Mouse (Mus musculus) small intestine, adult 2 months (tissue): ENCODE measurements at regions not wholly inside any gene's neighbourhood (a gene's known extent, or its start where the extent isn't known, plus 50 kb on each side); places are given as distances from the start of the nearest gene placed in this dataset.

Experiments
- CTCF ChIP-seq: fragments of 200-500 bp; IDR thresholded peaks from 2 replicates; pipeline ENCODE4 v1.5.1; 2012; ENCODE audit warnings: low read depth, mild to moderate bottlenecking, control low read depth, inconsistent platforms, low read length, moderate library complexity, mixed read lengths; ENCODE audit not compliant: insufficient replicate concordance, insufficient read length; ENCODE audit errors: extremely low read depth
- POLR2A ChIP-seq: fragments of 200-500 bp; IDR thresholded peaks from 2 replicates; pipeline ENCODE4 v1.6.1; 2012; ENCODE audit warnings: low read depth, mild to moderate bottlenecking, control low read depth, inconsistent platforms, low read length, moderate library complexity

- TF ChIP-seq CTCF, result no peak
- TF ChIP-seq POLR2A, result no peak
Measured at GRCm38 (mm10) chr12:69507906-69508305, 74.9 kb downstream of the Vcpkmt start.
